Mouse (Mus musculus) frontal cortex, postnatal 25 days (tissue): Measurements from ENCODE around the gene Lck.
"Not testable (repeated sequence)": the region's sequence is repeated elsewhere in the genome, so short reads cannot be mapped to it uniquely, and the experiment has no call there.

Experiments
- DNase-seq, 2 experiments: peaks; one replicate each; pipeline ENCODE4 v3.0.0; 2022; ENCODE audit warnings: low spot score in 2 of 2

Gene Lck

DNA sequence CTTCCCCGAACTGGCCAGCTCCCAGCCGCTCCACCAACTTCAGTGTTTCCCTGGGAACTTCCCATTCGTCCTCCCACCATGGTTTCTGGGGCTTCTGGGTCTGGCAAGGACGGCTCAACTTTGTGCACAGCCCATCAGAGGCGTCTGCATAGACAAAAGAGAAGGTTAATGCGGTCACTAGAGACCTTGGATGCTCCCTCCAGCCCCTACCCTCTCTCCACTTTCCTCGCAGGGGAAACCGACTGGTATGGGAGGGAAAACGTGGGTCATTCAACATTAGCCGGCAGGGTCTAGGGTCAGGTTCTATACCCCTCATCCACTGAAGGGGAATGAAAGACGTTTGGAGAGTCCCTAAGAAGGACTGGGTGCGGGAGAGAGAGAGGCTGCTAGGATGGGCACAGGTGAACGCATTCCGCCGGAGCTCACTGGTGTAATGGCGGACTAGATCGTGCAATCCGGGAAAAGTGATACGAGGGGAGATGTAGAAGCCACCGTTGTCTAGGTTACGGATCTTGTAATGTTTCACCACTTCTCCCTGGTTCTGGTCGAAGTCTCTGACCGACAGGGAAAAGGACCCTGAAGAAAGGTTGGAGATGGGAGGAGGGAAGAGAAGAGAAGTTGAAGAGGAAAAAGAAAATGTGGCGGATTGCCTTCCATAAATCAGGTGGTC lies 17.4 kb downstream of the Lck start:
- no peak for DNase-seq

DNA sequence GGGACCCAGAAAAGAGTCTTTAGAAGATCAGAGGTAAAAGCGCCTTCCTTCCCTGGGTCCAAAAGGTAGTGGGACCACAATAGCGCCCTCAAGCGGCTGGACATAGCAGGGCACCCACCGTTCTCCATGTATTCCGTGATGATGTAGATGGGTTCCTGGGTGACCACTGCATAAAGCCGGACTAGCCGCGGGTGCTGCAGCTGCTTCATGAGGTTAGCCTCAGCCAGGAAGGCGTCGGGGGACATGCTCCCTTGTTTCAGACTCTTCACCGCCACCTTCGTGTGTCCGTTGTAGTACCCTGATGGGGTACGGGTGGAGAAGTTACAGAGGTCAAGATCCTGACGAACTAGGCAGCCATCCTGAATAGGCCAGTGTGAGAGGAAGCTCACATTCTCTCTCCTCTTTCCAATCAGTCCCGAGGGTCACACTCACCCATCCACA lies 18.0 kb downstream of the Lck start:
- no peak for DNase-seq

- not testable (repeated sequence) for DNase-seq
Measured at GRCm38 (mm10) chr4:129554512-129554911, 18.9 kb downstream of the Lck start.

GRCm38 (mm10) chr4:129550295-129550694 lies 23.1 kb downstream of the Lck start:
- DNase-seq = no peak

- no peak for DNase-seq
Measured at GRCm38 (mm10) chr4:129549306-129549705, 24.1 kb downstream of the Lck start.

GRCm38 (mm10) chr4:129547631-129548030 lies 25.8 kb downstream of the Lck start:
- not testable (repeated sequence) for DNase-seq

DNA sequence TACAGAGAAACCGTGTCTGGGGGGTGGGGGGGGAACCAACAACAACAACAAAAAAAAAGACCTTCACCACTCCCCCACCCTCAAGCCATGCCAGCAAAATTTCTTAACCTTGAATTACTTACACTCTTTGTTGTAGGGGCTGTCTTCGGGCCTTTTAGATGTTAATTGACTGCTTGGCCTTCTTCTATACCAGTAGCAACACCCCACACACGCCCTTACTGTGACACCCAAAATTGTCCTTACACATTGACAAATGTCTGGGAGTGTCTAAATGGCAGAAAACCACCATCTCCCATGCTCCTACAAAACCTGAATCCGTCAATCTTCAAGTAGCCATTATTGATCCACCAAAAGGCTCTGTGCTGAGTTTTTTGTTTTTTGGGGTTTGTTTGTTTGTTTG lies 29.3 kb downstream of the Lck start:
- DNase-seq = no peak

DNA sequence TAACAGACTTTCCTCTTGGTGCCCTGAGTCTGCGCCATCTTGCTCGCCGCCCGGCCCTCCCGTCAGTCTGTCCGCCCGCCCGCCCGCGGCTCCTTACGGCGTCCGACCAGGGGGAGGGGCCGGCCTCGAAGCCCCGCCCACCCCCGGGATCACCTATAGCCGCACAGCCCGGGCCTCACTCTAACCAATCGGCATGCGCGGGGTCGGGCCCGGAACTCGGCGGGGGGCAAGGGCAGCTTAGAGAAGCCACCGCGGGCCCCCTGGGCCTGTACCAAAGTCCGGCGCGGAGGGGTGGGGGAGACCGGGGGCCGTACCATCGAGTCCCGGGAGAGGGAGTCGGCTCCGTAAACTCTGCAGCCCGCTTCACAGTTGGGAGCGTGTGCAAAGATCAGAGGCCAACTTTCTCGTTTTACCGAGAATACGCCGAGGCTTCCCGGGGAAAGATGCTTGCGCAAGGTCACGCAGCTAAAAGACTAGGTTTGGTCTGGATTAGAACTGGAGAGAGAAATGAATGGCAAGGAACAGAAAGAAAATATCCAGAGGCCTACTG lies 30.8 kb downstream of the Lck start, which contains the start of gene Hdac1:
Gene Hdac1 (minus strand): TSS at position 122 of the 550 bp plus-strand sequence.
- peak; percentile 86 to 92 for DNase-seq

- DNase-seq = no peak
Measured at GRCm38 (mm10) chr4:129541868-129542591, 31.4 kb downstream of the Lck start.

DNA sequence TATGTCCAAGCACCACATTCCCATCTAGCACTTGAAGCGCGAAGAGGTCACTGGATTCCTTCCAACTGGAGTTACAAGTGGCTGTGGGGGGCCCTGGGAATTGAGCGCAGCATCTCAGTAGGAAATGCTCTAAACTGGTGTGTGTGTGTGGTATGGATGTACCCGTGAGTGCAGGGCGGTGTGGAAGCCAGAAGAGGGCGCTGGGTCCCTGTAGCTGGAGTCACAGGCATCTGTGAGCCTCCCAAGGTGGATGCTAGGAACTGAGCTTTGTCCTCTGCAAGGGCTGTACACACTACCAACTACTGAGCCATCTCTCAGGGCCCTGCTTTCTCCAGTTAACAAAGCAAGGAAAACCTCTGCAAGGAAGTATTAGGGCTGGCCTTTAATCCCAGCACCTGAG lies 33.4 kb downstream of the Lck start:
- DNase-seq = no peak

DNA sequence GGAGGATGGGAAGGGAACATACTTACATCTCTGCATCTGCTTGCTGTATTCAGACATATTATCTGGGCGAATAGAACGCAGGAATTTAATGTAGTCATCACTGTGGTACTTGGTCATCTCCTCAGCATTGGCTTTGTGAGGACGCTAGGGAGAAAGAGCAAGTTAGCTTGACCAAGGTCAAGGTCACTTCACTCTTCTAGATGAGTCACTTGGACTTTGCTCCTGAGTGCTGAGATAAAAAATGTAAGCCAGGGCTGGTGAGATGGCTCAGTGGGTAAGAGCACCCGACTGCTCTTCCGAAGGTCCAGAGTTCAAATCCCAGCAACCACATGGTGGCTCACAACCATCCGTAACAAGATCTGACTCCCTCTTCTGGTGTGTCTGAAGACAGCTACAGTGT lies 44.5 kb downstream of the Lck start:
- not testable (repeated sequence) for DNase-seq

DNA sequence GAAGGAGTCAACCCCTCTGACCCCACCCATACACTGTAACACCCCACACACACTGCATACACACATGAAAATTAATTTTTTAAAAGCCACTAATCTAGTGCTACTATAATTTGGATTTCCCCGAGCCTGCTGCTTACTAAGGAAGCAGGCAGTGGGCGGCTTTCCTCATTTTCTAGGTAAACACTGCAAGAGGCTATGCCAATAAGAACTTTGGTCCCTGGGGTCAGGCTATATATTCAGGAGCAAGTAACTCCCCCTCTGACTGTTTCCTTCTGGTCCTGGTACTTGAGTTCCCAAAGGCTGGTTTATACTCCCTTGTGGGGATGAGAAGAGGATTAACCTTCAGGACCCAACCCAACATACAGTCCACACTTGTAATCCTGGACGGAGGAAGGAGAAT lies 47.6 kb downstream of the Lck start:
- no peak for DNase-seq

- no peak for DNase-seq
Measured at GRCm38 (mm10) chr4:129525338-129525737, 48.1 kb downstream of the Lck start.

DNA sequence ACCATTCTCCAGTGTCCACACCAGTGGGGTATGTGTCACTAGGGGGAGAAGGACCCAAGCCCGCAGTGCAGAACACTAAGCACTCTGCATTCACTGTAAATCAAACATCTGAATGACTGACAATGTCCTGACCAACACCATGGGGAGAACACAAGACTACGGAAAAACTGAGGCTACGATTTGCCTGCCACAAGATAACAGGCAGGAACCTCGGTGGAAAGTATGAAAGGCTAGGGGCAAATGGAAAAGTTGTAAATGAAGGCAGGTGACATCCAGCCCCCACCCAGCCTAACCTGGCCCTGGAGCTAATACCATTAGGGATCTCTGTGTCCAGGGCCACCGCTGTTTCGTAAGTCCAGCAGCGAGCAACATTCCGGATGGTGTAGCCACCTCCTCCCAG lies 54.9 kb downstream of the Lck start:
- DNase-seq = no peak

- no peak for DNase-seq
Measured at GRCm38 (mm10) chr4:129516925-129517324, 56.5 kb downstream of the Lck start.

DNA sequence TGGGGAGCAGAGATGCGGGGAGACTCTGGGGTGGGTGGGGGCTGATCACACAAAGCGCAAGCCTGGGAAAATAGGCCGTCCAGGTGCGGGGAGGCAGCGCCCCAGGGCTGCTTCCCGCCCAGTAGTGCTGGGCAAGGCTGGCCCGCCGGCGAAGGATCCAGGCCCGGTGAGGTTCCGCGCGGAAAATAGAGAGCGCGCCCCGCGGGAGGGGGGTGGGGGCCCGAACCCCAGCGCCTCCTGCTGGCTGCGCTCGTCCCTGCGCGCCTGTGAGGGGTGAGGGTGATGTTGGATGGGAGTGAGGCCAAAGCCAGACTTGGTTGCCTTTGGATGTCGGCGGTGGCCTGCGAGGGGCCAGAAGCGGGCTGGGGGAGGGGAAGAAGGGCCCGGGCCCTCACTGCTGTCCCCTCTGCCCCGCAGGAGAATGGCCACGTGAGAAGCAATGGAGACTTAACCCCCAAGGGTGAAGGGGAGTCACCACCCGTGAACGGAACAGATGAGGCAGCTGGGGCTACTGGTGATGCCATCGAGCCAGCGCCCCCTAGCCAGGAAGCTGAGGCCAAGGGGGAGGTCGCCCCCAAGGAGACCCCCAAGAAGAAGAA lies 59.0 kb downstream of the Lck start:
- peak in 1 of 2 experiments; percentile 37 for DNase-seq

- DNase-seq = no peak
Measured at GRCm38 (mm10) chr4:129513891-129514290, 59.5 kb downstream of the Lck start.

DNA sequence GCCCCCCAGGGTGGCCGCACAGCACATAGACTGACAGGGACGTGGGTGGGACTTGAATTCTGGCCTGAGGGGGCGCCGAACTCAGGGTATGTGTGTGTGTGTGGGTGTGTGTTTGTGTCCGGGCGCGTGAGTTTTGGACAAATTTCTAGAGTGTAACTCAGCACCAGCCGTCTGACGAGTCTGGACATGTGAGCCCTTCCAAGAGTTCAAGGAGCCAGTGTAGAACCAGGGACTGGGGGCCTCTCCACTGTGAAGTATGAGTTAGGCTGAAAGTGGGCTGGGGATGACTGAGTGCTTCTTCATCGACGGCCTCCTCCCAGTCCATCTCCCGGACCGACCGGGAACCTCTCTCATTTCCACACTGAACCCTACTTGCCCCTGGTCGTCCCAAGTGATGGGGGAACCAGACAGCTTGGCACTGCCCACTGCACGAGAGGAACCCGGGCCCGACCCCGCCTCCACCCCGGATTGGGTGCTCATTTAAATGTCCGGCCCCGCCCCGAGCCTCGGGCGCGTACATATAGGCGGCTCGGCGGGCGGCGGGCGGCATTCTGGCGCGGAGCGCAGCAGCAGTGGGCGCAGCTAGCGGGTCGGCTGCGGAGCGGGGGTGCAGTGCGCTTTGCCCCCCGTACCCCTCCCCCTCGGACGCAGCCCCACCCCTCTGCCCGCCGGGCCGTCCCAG lies 60.2 kb downstream of the Lck start, which contains the start of gene Marcksl1:
Gene Marcksl1 (plus strand): TSS at position 496 of the 682 bp plus-strand sequence.
- DNase-seq = peak; percentile 58

- no peak for DNase-seq
Measured at GRCm38 (mm10) chr4:129511413-129512096, 61.9 kb downstream of the Lck start.

GRCm38 (mm10) chr4:129510723-129511412 lies 62.6 kb downstream of the Lck start:
- no peak for DNase-seq

GRCm38 (mm10) chr4:129509650-129510049 lies 63.8 kb downstream of the Lck start:
- DNase-seq = no peak
